In the genomic region with DNA sequence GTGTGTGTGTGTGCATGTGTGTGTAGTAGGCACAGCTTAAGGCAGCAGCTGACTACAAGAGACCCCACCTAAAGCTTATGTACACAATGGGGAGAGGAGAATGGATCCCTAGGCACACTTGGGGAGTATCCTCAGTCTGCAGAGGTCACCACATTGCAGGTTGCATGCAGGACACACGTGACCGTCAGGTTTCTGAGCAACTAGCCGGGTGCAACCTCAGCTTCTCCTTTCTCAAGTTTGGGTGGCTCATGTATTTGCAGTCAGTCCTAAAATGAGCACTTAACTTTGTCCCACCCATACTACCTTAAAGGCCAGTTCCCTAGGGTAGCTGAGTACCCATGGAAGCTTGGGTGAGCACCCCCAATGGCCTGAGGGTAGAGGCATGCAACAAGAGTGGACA, we compare ENCODE assay signal across 22 mouse cellular contexts.
"Had no signal": no experiment of that assay in that cellular context is flagged by ENCODE, and none has a peak within 500 bp of the region (broad histone marks: within the 10 kb centered on the region; RNA-seq: fewer than 3 reads in every experiment).

No protein-coding gene starts in this region.

- H3K4me1 ChIP-seq: midbrain, embryonic 10.5 days; midbrain, embryonic 13.5 days; neural tube, embryonic 12.5 days; neural tube, embryonic 15.5 days had no signal

- H3K9ac ChIP-seq: intestine, embryonic 15.5 days; kidney, embryonic 15.5 days; limb, embryonic 13.5 days; liver, embryonic 13.5 days; liver, postnatal 0 days; lung, embryonic 14.5 days; midbrain, embryonic 13.5 days; neural tube, embryonic 12.5 days; neural tube, embryonic 15.5 days had no signal

- H3K27ac ChIP-seq: intestine, embryonic 15.5 days; kidney, embryonic 15.5 days; limb, embryonic 10.5 days; limb, embryonic 13.5 days; liver, embryonic 13.5 days; midbrain, embryonic 10.5 days; midbrain, embryonic 13.5 days; neural tube, embryonic 12.5 days; neural tube, embryonic 15.5 days had no signal

- H3K36me3 ChIP-seq: intestine, embryonic 15.5 days; kidney, embryonic 15.5 days; limb, embryonic 10.5 days; limb, embryonic 13.5 days; liver, embryonic 13.5 days; midbrain, embryonic 10.5 days; midbrain, embryonic 13.5 days; neural tube, embryonic 12.5 days; neural tube, embryonic 15.5 days had no signal

- H3K4me2 ChIP-seq: intestine, embryonic 15.5 days; kidney, embryonic 15.5 days; limb, embryonic 13.5 days; liver, embryonic 13.5 days; lung, embryonic 14.5 days; midbrain, embryonic 13.5 days; neural tube, embryonic 12.5 days; neural tube, embryonic 15.5 days had no signal

- H3K27me3 ChIP-seq: intestine, embryonic 15.5 days; kidney, embryonic 15.5 days; limb, embryonic 13.5 days; liver, embryonic 13.5 days; midbrain, embryonic 13.5 days; neural tube, embryonic 12.5 days; neural tube, embryonic 15.5 days had no signal

- DNase-seq: kidney, adult 11 months; kidney, adult 8-10 months; kidney, postnatal 10 days; kidney, postnatal 36 days; liver; liver, embryonic 13.5 days; liver, postnatal 0 days; lung, embryonic 14.5 days; right cerebral cortex, adult 18-20 months; right cerebral cortex, postnatal 25 days; thymus, adult 18-20 months; thymus, postnatal 36 days had no signal

- H3K4me3 ChIP-seq: intestine, embryonic 15.5 days; kidney, embryonic 15.5 days; limb, embryonic 10.5 days; limb, embryonic 13.5 days; liver, embryonic 13.5 days; megakaryocyte, embryonic 14.5 days; midbrain, embryonic 10.5 days; midbrain, embryonic 13.5 days; neural tube, embryonic 12.5 days; neural tube, embryonic 15.5 days had no signal

- ATAC-seq: intestine, embryonic 15.5 days; liver, postnatal 0 days; lung, postnatal 0 days; midbrain, embryonic 13.5 days had no signal

- H3K9me3 ChIP-seq: intestine, embryonic 15.5 days; kidney, embryonic 15.5 days; liver, embryonic 13.5 days; midbrain, embryonic 10.5 days; midbrain, embryonic 13.5 days had no signal
